Mouse (Mus musculus) adrenal gland, postnatal 36 days (tissue): ENCODE data around the gene Polr3e. TPM values are rescaled to one million over a fixed set of nuclear protein-coding genes. Genes with fewer than 3 reads are reported as not detected.

Experiments used
- DNase-seq, 2 experiments: peaks; one replicate each; pipeline ENCODE4 v3.0.0; 2021; ENCODE audit warnings: mixed read lengths in 1 of 2
- total RNA-seq, 2 experiments: library from RNA; stranded (reverse); gene quantifications; 2 replicates each; pipeline ENCODE4 v1.2.3; 2021

Polr3e gene
- total RNA-seq, 2 experiments from 2014 or later: 23.1 to 25.9 TPM

GRCm38 (mm10) chr7:120977063-120977462, 59.5 kb downstream of the Polr3e start:
- peak in 1 of 2 experiments; percentile 15 for DNase-seq

DNA sequence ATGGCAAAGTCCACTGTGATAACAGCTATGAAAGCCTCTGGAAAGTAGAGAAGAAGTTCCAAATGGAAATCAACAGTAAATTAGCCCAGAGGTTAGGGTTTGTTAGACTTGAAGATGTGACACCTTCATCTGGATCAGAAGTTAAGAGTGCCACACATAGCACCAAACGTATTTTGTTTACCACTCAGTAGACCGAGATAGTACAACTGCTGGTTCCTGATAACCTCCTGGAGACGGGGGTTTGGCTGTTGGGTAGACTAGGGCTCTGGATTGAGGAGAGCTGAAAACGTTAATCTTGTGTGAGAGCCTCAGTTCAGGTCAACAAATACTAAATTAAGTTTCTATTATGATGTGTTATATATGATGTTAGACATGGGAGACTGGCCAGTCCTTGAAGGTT, 62.5 kb downstream of the Polr3e start:
- DNase-seq: no peak

DNA sequence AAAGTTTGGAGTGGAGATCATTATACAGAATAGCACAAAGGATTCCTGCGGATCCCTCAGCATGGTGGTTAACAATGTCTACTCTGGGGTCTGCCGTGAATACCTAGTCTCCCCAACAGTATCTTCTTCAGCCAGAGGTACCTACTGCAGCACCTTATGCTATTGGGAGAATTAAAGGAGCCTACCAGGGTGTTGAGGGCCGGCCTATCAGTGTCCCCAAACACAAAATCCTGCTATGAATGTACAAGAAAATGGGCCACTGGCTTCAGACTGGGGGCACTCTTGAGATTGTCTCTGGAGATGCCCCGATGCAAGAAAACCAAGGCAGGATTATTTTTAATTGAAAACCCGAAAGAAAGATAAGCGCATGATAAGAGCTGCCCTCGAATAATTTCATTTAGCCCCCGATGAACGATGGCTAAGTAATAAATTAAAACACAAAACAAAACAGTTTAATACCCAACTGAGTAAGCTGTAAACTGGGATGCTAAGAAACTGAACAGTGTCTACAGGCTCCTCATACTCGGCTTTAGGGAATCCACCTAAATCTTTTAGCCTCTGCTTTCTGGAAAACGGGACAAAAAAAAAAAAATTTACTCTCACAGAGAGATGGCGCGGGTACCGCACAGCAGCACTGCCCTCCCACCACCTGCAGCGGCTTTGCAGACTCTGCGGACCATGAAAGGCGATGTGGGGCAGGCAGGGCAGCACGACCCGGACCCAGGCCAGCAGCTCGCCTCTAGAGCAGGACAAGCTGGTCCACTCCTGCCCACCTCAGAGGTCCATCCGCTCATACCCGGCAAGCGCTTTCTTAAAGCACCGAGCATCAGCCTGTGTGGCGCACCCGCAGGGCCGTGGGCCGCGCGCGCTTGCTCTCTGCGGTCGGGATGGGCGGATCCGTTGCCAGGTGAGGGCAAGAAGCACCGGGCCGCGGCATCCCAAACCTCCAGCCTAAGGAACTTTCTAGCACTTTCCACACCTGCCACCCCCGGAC, 63.7 kb downstream of the Polr3e start:
- peak; percentile 48 to 61 for DNase-seq

DNA sequence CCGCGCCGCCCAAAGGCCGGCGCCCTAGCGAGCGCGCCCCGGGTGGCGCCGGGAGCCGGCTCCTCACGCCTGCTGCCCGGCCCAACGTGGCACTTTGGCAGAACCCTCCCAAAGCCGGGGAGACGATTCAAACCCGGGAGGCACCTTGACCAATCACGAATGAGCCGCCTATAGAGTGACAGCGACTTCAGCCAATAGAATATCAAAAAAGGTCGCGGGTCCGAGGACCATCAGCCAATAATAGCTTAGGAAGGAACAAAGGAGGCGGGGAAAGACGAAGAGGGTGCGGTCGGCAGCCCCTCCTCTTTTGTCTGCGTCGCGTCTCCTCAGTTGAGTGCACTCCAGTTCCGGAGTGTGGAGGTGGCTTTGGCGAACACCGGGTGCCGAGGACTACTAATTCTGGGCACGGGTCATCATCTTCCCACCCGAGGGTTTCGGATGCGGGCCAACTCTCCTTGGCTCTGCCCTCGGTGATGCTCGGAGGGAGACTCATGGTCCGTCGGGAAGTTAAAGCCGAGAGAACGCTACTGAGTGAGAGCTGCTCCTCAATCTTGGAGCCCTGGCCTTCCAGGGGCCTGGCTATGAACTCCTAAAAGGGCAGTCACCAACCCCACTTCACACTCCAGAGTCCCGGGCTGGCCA, 64.8 kb downstream of the Polr3e start, which contains the start of the genes Cdr2 and Mfsd13b:
TSS of gene Cdr2 (minus strand) at position 113 of the 642 bp plus-strand sequence.
TSS of gene Mfsd13b (plus strand) at position 310 of the 642 bp plus-strand sequence.
- DNase-seq: peak; percentile 93 to 95

DNA sequence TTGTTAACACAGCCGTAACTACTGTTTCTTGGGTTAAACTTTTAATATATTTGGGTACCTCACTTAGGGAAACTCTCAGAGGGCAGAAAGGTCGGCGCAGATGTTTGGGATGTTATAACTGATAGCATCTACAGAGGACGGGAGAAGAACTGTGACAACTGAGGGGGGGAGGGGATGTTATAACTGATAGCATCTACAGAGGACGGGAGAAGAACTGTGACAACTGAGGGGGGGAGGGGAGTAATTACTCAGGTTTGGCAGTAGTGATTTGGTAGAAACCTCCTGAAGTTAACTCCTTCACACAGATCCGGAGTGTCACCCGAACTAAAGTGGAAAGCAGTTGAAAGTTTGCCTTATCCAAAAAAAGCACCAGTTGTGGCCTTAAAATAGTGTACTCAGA, 65.4 kb downstream of the Polr3e start:
- peak; percentile 2 to 5 for DNase-seq

DNA sequence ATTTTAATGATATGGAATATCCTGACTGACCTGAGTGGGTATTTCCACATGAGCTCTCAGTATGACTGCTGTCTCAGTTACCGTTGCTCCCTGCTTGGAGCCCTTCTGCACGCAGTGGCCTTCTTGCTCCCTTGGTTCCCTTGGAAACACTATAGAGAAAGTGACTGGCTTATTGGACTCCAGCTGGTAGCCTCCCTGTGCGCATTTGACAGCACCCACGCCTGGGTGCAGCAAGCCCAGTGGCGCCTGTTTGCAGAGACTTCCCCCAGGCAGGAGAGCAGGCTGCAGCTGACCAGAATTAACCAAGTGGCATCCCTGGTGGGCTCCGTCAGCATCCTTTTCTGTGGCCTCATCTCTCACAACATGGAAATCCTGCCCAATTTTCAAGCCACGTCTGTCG, 73.6 kb downstream of the Polr3e start:
- DNase-seq: no peak

Other genes starting within 250 kb of the Polr3e start
- not detected for gene Pdzd9, start 247.4 kb upstream of the Polr3e start, total RNA-seq
- 10 to 100 TPM; 46.1 TPM for gene Mosmo, start 240.1 kb upstream of the Polr3e start, total RNA-seq
- gene Vwa3a, start 178.4 kb upstream of the Polr3e start, total RNA-seq: 1 to 10 TPM; 1.1 to 3.8 TPM
- not detected for gene Gm5737, start 105.4 kb upstream of the Polr3e start, total RNA-seq
- 10 to 100 TPM; 25.6 to 51.8 TPM for gene Eef2k, start 74.9 kb upstream of the Polr3e start, total RNA-seq
- 10 to 100 TPM in 1 of 2 experiments, 1 to 10 TPM in 1; 4.9 to 15.0 TPM for gene Cdr2, start 64.6 kb downstream of the Polr3e start, total RNA-seq
- gene Mfsd13b, start 64.8 kb downstream of the Polr3e start, total RNA-seq: not detected
- 100 to 1,000 TPM; 107 to 136 TPM for gene Mettl9, start 116.7 kb downstream of the Polr3e start, total RNA-seq
- gene Igsf6, start 156.8 kb downstream of the Polr3e start, total RNA-seq: 1 to 10 TPM; 1.6 to 2.7 TPM
- gene Otoa, start 163.9 kb downstream of the Polr3e start, total RNA-seq: under 1 TPM; 0.43 to 0.82 TPM